Mouse (Mus musculus) heart, embryonic 14.5 days (tissue): ENCODE data around the gene Flrt1. TPM values are rescaled to one million over a fixed set of nuclear protein-coding genes. Genes with fewer than 3 reads are reported as not detected.
A peak's percentile ranks its signal among the peaks of the same experiment; 100 is the strongest.

Experiments
- ATAC-seq: fragments of 200-750 bp; cut with Nextera tagmentation; 2 replicates; pipeline ENCODE4 v1.8.0; 2017; ENCODE audit warnings: low read depth, moderate TSS enrichment; ENCODE audit not compliant: insufficient number of reproducible peaks, insufficient read depth, low FRiP score
- H3K27ac ChIP-seq, 2 experiments: fragments of 200-500 bp in 1 of 2; fragments of 300-500 bp in 1 of 2; sonication (generic) in 1 of 2; replicated peaks in 1 of 2; 2 replicates each; pipeline ENCODE4 v1.5.1; 2012 to 2014; ENCODE audit warnings: low read depth in 2 of 2, low read length in 2 of 2, control low read depth in 1 of 2, mild to moderate bottlenecking in 1 of 2, mixed read lengths in 1 of 2; ENCODE audit not compliant: control insufficient read depth in 1 of 2, insufficient read depth in 1 of 2
- H3K27me3 ChIP-seq: fragments of 300-500 bp; sonication (generic); 2 replicates; pipeline ENCODE4 v1.6.1; 2014; ENCODE audit warnings: mild to moderate bottlenecking, low read length, control low read depth; ENCODE audit not compliant: control insufficient read depth, insufficient read depth
- H3K36me3 ChIP-seq: fragments of 300-500 bp; sonication (generic); 2 replicates; pipeline ENCODE4 v1.6.1; 2014; ENCODE audit warnings: mild to moderate bottlenecking, control low read depth, low read length, mixed read lengths; ENCODE audit not compliant: control insufficient read depth, insufficient read depth
- H3K4me1 ChIP-seq, 2 experiments: fragments of 200-500 bp in 1 of 2; fragments of 300-500 bp in 1 of 2; sonication (generic) in 1 of 2; 2 replicates each; pipeline ENCODE4 v1.6.1; 2012 to 2014; ENCODE audit warnings: low read length in 2 of 2, control low read depth in 1 of 2, mixed read lengths in 1 of 2; ENCODE audit not compliant: control insufficient read depth in 2 of 2, insufficient read depth in 2 of 2
- H3K4me2 ChIP-seq: fragments of 300-500 bp; sonication (generic); 2 replicates; pipeline ENCODE4 v1.6.1; 2014; ENCODE audit warnings: mild to moderate bottlenecking, low read length
- H3K4me3 ChIP-seq, 2 experiments: fragments of 200-500 bp in 1 of 2; fragments of 300-500 bp in 1 of 2; sonication (generic) in 1 of 2; 2 replicates each; pipeline ENCODE4 v1.5.1; 2012 to 2014; ENCODE audit warnings: low read length in 2 of 2, mild to moderate bottlenecking in 2 of 2, control low read depth in 1 of 2, low read depth in 1 of 2, moderate library complexity in 1 of 2; ENCODE audit not compliant: control insufficient read depth in 1 of 2, insufficient read depth in 1 of 2
- H3K9ac ChIP-seq: fragments of 300-500 bp; sonication (generic); 2 replicates; pipeline ENCODE4 v1.6.1; 2014; ENCODE audit warnings: mild to moderate bottlenecking, low read length
- H3K9me3 ChIP-seq: fragments of 300-500 bp; sonication (generic); 2 replicates; pipeline ENCODE4 v1.6.1; 2016; ENCODE audit warnings: low read length, control low read depth; ENCODE audit not compliant: control insufficient read depth
- WGBS: fragments of 180-500 bp; shearing (Covaris S2); extraction: QIAGEN DNeasy Blood & Tissue Kit; methylation state at CpG from one replicate; pipeline ENCODE4 v1.1.7; 2014; 5-methylcytosine and 5-hydroxymethylcytosine counted together
- polyA plus RNA-seq: library from polyadenylated mRNA; unstranded; fragments of >200 nt; fragmentation: Nextera tagmentation; extraction: Ambion mirVana; gene quantifications from 2 replicates; pipeline ENCODE4 v1.2.1, GENCODE M21; 2014

Flrt1 gene
- polyA plus RNA-seq: 1.4 and 1.5 TPM in 2 replicates

GRCm38 (mm10) chr19:7105544-7105943 is at the start of gene Flrt1:
TSS of gene Flrt1 (minus strand) at chr19:7105729.
- H3K9ac ChIP-seq: peak within 1 kb of the TSS; percentile 41; the same call in 1 of the 2 replicates

DNA sequence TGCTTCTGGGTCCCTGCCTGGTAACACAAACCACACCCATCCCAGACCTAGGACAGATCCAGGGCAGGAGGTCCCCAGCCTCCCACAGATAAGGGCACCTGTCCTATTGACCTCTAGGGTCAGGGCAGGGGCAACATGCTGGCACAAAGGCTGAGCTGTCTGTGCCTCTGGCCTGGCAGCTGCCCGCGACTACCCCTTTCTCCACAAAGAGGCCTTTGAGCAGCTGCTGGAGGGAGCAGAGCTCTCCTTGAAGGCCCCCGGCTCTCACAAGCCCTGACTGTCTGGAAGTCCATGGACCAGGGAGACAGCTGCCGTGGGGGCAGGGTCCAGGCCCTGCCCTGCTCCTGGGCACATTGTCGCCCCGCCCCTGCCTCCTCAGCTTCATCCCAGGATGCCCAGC is 49.7 kb upstream of the Flrt1 start:
- no peak overlapping the region for H3K4me3 ChIP-seq
- 77% methylated on average over 6 of the region's 6 CpGs for WGBS
- peaks cover 13% of the 10 kb centered on the region for H3K27me3 ChIP-seq
- H3K36me3 ChIP-seq: no peaks in the 10 kb centered on the region
- no peak overlapping the region for H3K27ac ChIP-seq
- peaks cover 28 to 36% of the 10 kb centered on the region in 2 experiments for H3K4me1 ChIP-seq
- H3K9ac ChIP-seq: no peak overlapping the region
- ATAC-seq: no peak
- no peaks in the 10 kb centered on the region for H3K9me3 ChIP-seq
- no peak overlapping the region for H3K4me2 ChIP-seq

More at GRCm38 (mm10) chr19:7105544-7105943, at the start of gene Flrt1:
- Histone ChIP-seq H3K27me3 (no peaks in the 10 kb centered on the region), H3K4me2 (no peak within 1 kb of the TSS), H3K36me3 (no peaks in the 10 kb centered on the region), H3K9me3 (no peaks in the 10 kb centered on the region), H3K4me1 (peaks cover 20 to 28% of the 10 kb centered on the region in 2 experiments), H3K27ac (no peak within 1 kb of the TSS), H3K4me3 (no peak within 1 kb of the TSS)
- WGBS: 56% methylated on average over 9 of the region's 9 CpGs
- ATAC-seq: no peak

GRCm38 (mm10) chr19:7153232-7153631 is 47.7 kb upstream of the Flrt1 start:
- H3K4me1 ChIP-seq: peaks cover 26 to 31% of the 10 kb centered on the region in 2 experiments
- H3K4me3 ChIP-seq: no peak overlapping the region
- no peaks in the 10 kb centered on the region for H3K36me3 ChIP-seq
- WGBS: 34% methylated on average over 7 of the region's 7 CpGs
- H3K9ac ChIP-seq: no peak overlapping the region
- no peak overlapping the region for H3K4me2 ChIP-seq
- no peak overlapping the region for H3K27ac ChIP-seq
- no peaks in the 10 kb centered on the region; the same call in 1 of the 2 replicates for H3K27me3 ChIP-seq
- ATAC-seq: 0 out of 2 replicates have a peak, but pooled peaks have one; percentile 7
- H3K9me3 ChIP-seq: no peaks in the 10 kb centered on the region

DNA sequence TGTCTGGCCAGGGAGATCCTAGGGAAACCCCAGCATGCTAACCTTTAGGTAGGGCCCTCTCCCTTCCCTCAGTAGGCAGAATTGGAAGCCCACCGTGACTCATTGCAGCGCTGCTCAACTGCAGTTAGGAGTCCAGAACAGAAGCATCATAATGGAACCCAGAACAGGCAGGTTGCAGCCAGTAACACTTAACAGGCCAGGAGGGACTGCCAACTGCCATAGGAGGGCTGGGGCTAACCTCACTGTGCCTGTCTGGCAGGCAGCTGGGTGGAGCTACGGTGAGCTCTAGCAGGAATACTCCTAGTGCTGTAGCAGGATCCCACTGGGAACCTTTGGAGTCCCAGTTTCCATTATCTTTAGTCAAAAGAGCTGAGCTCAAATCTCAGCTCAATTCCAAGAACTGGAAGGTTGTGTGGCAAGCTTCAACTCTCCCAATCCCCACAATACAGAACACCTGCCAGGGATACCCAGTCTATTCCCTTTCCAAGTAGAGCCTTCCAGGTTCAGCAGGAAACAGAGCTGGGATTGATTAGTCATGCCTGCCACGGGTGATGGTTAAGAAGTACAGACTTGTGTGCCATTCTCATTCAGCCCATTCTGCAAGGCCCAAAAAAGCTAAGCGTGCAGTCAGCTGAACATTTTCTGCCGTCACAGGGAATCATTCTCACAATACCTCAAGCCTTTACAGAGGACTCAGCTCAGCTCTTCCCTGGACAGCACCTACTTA is 46.6 kb upstream of the Flrt1 start:
- Histone ChIP-seq H3K9ac (no peak overlapping the region), H3K4me2 (no peak overlapping the region), H3K27me3 (no peaks in the 10 kb centered on the region; the same call in 1 of the 2 replicates), H3K27ac (no peak overlapping the region), H3K9me3 (no peaks in the 10 kb centered on the region), H3K4me1 (peaks cover 17 to 21% of the 10 kb centered on the region in 2 experiments), H3K36me3 (no peaks in the 10 kb centered on the region), H3K4me3 (no peak overlapping the region)
- no peak for ATAC-seq
- 87% methylated on average over 6 of the region's 6 CpGs for WGBS

DNA sequence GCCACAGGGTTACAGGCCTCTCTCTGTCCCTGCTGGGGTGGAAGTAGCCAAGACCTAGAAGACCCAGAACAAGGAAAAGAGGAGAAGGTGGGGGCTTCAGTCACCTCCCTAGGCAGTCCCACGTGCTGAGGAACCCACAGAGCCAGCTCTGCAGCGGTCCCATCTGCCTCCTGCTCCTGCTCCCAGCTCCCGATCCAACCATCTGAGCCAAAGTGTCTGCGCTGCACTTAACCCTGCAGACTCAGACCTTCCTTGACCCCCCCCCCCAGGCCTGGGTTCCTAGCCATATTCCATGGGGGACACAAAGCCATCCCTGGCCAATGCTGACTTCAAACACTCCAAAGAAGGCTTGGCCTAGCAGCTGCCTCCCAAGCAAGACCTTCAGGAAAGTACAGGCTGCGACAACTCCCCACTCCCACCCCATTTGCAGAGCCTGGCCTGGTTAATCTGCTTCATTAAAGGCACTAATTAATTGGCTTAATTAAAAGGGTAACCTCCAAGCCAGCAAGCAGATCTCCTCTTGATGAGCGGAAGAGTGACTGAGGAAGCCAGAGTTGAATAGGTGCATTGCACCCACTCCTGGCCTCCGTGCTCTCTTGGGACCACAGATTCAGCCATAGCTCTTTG is 45.9 kb upstream of the Flrt1 start:
- Histone ChIP-seq H3K36me3 (no peaks in the 10 kb centered on the region), H3K27me3 (no peaks in the 10 kb centered on the region; the same call in 1 of the 2 replicates), H3K9me3 (no peaks in the 10 kb centered on the region), H3K4me2 (no peak overlapping the region), H3K9ac (peak overlapping the region; percentile 34; the same call in 1 of the 2 replicates), H3K27ac (no peak overlapping the region), H3K4me3 (no peak overlapping the region), H3K4me1 (peaks cover 13 to 15% of the 10 kb centered on the region in 2 experiments)
- no peak for ATAC-seq
- WGBS: 87% methylated on average over 7 of the region's 7 CpGs

DNA sequence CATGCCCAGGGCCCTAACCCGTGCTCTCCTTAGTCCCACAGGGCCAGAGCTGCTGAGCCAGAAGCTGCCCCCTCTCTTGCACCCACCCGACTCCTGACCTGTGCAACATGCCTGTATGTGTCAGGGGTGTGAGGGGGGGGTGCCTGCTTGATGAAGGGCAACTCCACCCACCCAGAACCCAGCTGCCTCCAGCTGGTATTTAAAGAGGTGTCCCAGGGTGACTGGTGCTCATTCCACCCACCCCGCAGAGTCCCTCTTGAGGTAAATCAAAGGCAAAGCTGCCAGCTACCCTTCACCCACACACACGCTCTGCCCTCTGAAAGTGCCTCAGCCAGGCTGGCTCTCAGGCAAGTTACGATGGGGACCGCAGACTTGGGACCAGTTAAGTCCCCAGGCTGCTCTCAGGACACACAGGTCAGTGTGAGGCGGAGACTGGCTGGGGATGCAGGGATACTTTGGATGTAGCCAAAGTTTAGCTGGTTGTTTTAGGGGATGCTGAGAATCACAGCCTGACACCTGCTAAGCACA is 43.7 kb upstream of the Flrt1 start:
- Histone ChIP-seq H3K4me1 (peaks cover 14 to 17% of the 10 kb centered on the region in 2 experiments), H3K27me3 (peaks cover 16% of the 10 kb centered on the region), H3K9ac (no peak overlapping the region), H3K27ac (no peak overlapping the region), H3K9me3 (no peaks in the 10 kb centered on the region), H3K4me3 (no peak overlapping the region), H3K36me3 (no peaks in the 10 kb centered on the region), H3K4me2 (no peak overlapping the region)
- ATAC-seq: no peak
- 67% methylated on average over 7 of the region's 7 CpGs for WGBS

DNA sequence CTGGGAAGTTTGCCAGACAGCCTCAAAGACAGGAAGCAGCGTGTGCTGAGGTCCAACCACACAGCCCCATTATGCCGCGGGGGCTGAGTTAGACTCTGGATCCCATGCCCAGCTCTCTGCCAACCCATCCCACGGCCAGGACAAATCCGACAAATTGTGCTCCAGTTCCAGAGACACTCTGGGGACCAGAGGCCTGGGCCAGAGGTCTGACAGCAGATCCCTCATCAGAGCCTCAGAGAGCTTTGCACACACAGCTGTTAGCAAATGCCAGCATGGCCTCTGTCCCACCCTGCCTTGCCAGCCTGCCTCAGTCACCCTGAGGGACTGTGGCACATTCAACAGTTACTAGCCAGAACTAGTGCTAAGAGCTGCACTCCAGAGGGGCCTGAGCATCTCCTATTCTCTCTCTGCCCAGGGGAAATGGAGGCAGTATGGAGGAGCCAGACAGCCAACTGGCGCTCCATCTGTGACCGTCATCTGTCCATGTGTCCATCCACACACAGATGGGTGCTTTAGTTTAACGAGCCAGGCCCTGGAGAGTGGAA is 43.1 kb upstream of the Flrt1 start:
- H3K27me3 ChIP-seq: peaks cover 17% of the 10 kb centered on the region
- no peak overlapping the region for H3K4me2 ChIP-seq
- H3K4me3 ChIP-seq: no peak overlapping the region
- H3K36me3 ChIP-seq: no peaks in the 10 kb centered on the region
- no peak overlapping the region for H3K9ac ChIP-seq
- H3K27ac ChIP-seq: no peak overlapping the region
- H3K4me1 ChIP-seq: peaks cover 20 to 23% of the 10 kb centered on the region in 2 experiments
- H3K9me3 ChIP-seq: no peaks in the 10 kb centered on the region
- no peak for ATAC-seq
- 67% methylated on average over 8 of the region's 8 CpGs for WGBS
